Comparison of ENCODE assay signal across 9 mouse cellular contexts in genomic region chr11:58198663-58199062, GRCm38 (mm10). TPM values are rescaled to one million over a fixed set of nuclear protein-coding genes. Genes with fewer than 3 reads are reported as not detected.
DNase-seq lines count a peak whose midpoint lies in the region; ATAC-seq and TF ChIP-seq lines count a peak whose summit lies in the region.
"Had no signal": no experiment of that assay in that cellular context is flagged by ENCODE, and none has a peak within 500 bp of the region (broad histone marks: within the 10 kb centered on the region; RNA-seq: fewer than 3 reads in every experiment).

No protein-coding gene starts in this region.

- no peaks in the 10 kb centered on the region for H3K27me3 ChIP-seq in intestine, embryonic 14.5 days (replicated peaks; ENCODE audit: control insufficient read depth, insufficient read depth, low read length)
- peaks cover 5% of the 10 kb centered on the region for H3K27me3 ChIP-seq in myocyte (ENCODE audit: control insufficient read depth, insufficient read depth, insufficient read length)
- H3K27me3 ChIP-seq: Patski had no signal

- no peak for TF ChIP-seq POLR2A in embryonic fibroblast, embryonic 13.5 days (IDR thresholded peaks at IDR 0.05; ENCODE audit: low read depth, low read length)
- TF ChIP-seq POLR2A in myocyte (IDR thresholded peaks at IDR 0.05; ENCODE audit: insufficient read length, low read depth): no peak

- H3K36me3 ChIP-seq in intestine, embryonic 14.5 days (ENCODE audit: control insufficient read depth, insufficient read depth, low read length): no peaks in the 10 kb centered on the region
- H3K36me3 ChIP-seq in myocyte (ENCODE audit: control insufficient read depth, insufficient read depth): no peaks in the 10 kb centered on the region

- no peaks in the 10 kb centered on the region for H3K4me1 ChIP-seq in embryonic fibroblast, embryonic 13.5 days (ENCODE audit: control insufficient read depth, insufficient read depth, low read length)
- peaks cover 6% of the 10 kb centered on the region; the same call in 1 of the 2 replicates for H3K4me1 ChIP-seq in intestine, embryonic 14.5 days (replicated peaks; ENCODE audit: control insufficient read depth, insufficient read depth, low read length)

- H3K79me2 ChIP-seq in myocyte (ENCODE audit: control insufficient read depth, insufficient read depth): no peaks in the 10 kb centered on the region

- WGBS in intestine, embryonic 14.5 days: 93% methylated on average over 4 of the region's 4 CpGs

- peak overlapping the region; percentile 67; the same call in 1 of the 2 replicates for H3K4me2 ChIP-seq in intestine, embryonic 14.5 days (ENCODE audit: low read length)
- H3K4me2 ChIP-seq in myocyte (ENCODE audit: low read depth): peak overlapping the region; percentile 96

- no peak overlapping the region for H3ac ChIP-seq in myocyte (ENCODE audit: control insufficient read depth, insufficient read length)

- no peak for ATAC-seq in intestine, embryonic 14.5 days (replicated peaks; ENCODE audit: low FRiP score, low TSS enrichment, low read depth)

- TF ChIP-seq CTCF in layer of hippocampus, adult 2 months (conservative IDR thresholded peaks at IDR 0.05): no peak
- TF ChIP-seq CTCF in embryonic fibroblast, embryonic 13.5 days (IDR thresholded peaks at IDR 0.05; ENCODE audit: borderline replicate concordance, insufficient read depth, low read length): no peak

- H3K9ac ChIP-seq in intestine, embryonic 14.5 days (ENCODE audit: low read length): no peak overlapping the region

- peak overlapping the region; percentile 72 for H3K4me3 ChIP-seq in layer of hippocampus, adult 2 months
- H3K4me3 ChIP-seq in embryonic fibroblast, embryonic 13.5 days (ENCODE audit: insufficient read depth, low read length): peak overlapping the region; percentile 61; the same call in 1 of the 2 replicates
- peak overlapping the region; percentile 68; the same call in 1 of the 2 replicates for H3K4me3 ChIP-seq in intestine, embryonic 14.5 days (ENCODE audit: low read depth, low read length)
- H3K4me3 ChIP-seq in myocyte: peak overlapping the region; percentile 39

- DNase-seq in layer of hippocampus, adult 2 months (ENCODE audit: low spot score in 2 of 2): no peak
- DNase-seq in layer of hippocampus, postnatal 36 days: no peak
- no peak for DNase-seq in intestine, embryonic 14.5 days (ENCODE audit: low spot score)
- DNase-seq in cerebellum, postnatal 4 days (ENCODE audit: low spot score in 2 of 2): no peak
- DNase-seq in MN1 (ENCODE audit: low spot score): no peak
- no peak for DNase-seq in ovary, postnatal 10 days (ENCODE audit: low spot score)

- no peak overlapping the region for H3K27ac ChIP-seq in layer of hippocampus, adult 2 months
- H3K27ac ChIP-seq in embryonic fibroblast, embryonic 13.5 days (ENCODE audit: insufficient read depth, low read length): no peak overlapping the region
- H3K27ac ChIP-seq in intestine, embryonic 14.5 days (ENCODE audit: low read depth): no peak overlapping the region; the same call in 1 of the 2 replicates

- H3K9me3 ChIP-seq in intestine, embryonic 14.5 days (ENCODE audit: control insufficient read depth, low read length): no peaks in the 10 kb centered on the region

TF ChIP-seq in myocyte, 11 proteins besides CTCF, POLR2A, EP300 and RAD21:
- TF ChIP-seq CEBPB (IDR thresholded peaks at IDR 0.05; ENCODE audit: insufficient read depth, poor library complexity, severe bottlenecking): no peak
- no peak for TF ChIP-seq REST (IDR thresholded peaks at IDR 0.05; ENCODE audit: insufficient read depth, insufficient read length)
- TF ChIP-seq MAX (IDR thresholded peaks at IDR 0.05; ENCODE audit: low read depth): no peak
- no peak for TF ChIP-seq USF1 (IDR thresholded peaks at IDR 0.05; ENCODE audit: low read depth)
- TF ChIP-seq TCF3 (IDR thresholded peaks at IDR 0.05; ENCODE audit: insufficient read length, low read depth): no peak

RNA-seq across cellular contexts. Expression of gene Igtp, which starts 0.7 kb away (rescaled TPM):
- total RNA-seq in layer of hippocampus, adult 2 months (2021): 1 to 10 TPM; 1.5 to 1.9 TPM
- 1 to 10 TPM; 2.1 TPM for total RNA-seq in layer of hippocampus, postnatal 36 days (2021)
- polyA plus RNA-seq in embryonic fibroblast, embryonic 13.5 days (2011; ENCODE audit: insufficient read length, low read depth, missing spikeins): 8.3 and 11.7 TPM in 2 replicates
- 6.6 and 7.3 TPM in 2 replicates for polyA plus RNA-seq in intestine, embryonic 14.5 days (2014; fragmentation: Nextera tagmentation; extraction: Ambion mirVana)
- 3.7 TPM for polyA plus RNA-seq in myocyte (2012; fragmentation: generic; extraction: Trizol)

RNA-seq across cellular contexts. Expression of gene Irgm2, which starts 0.8 kb away (rescaled TPM):
- 1 to 10 TPM; 1.7 to 2.3 TPM for total RNA-seq in layer of hippocampus, adult 2 months (2021)
- 1 to 10 TPM; 2.2 to 2.3 TPM for total RNA-seq in layer of hippocampus, postnatal 36 days (2021)
- polyA plus RNA-seq in embryonic fibroblast, embryonic 13.5 days (2011; ENCODE audit: insufficient read length, low read depth, missing spikeins): 10.0 and 12.3 TPM in 2 replicates
- polyA plus RNA-seq in intestine, embryonic 14.5 days (2014; fragmentation: Nextera tagmentation; extraction: Ambion mirVana): 6.2 and 8.9 TPM in 2 replicates
- polyA plus RNA-seq in myocyte (2012; fragmentation: generic; extraction: Trizol): 0.77 TPM

RNA-seq across cellular contexts. Expression of gene Mrpl22, which starts 27.2 kb away (rescaled TPM):
- 10 to 100 TPM; 31.4 to 39.5 TPM for total RNA-seq in layer of hippocampus, adult 2 months (2021)
- 10 to 100 TPM; 32.7 to 38.3 TPM for total RNA-seq in layer of hippocampus, postnatal 36 days (2021)
- polyA plus RNA-seq in embryonic fibroblast, embryonic 13.5 days (2011; ENCODE audit: insufficient read length, low read depth, missing spikeins): 46.8 and 51.6 TPM in 2 replicates
- 131 and 133 TPM in 2 replicates for polyA plus RNA-seq in intestine, embryonic 14.5 days (2014; fragmentation: Nextera tagmentation; extraction: Ambion mirVana)
- polyA plus RNA-seq in myocyte (2012; fragmentation: generic; extraction: Trizol): 95.3 TPM

RNA-seq across cellular contexts. Expression of gene Gemin5, which starts 30.3 kb away (rescaled TPM):
- total RNA-seq in layer of hippocampus, adult 2 months (2021): 10 to 100 TPM; 18.6 to 18.7 TPM
- total RNA-seq in layer of hippocampus, postnatal 36 days (2021): 10 to 100 TPM; 20.4 to 22.0 TPM
- polyA plus RNA-seq in embryonic fibroblast, embryonic 13.5 days (2011; ENCODE audit: insufficient read length, low read depth, missing spikeins): 16.1 and 18.3 TPM in 2 replicates
- polyA plus RNA-seq in intestine, embryonic 14.5 days (2014; fragmentation: Nextera tagmentation; extraction: Ambion mirVana): 27.7 and 28.6 TPM in 2 replicates
- polyA plus RNA-seq in myocyte (2012; fragmentation: generic; extraction: Trizol): 18.7 TPM
